22 mouse cellular contexts compared by ENCODE assay signal in genomic region chr11:44861108-44861507, GRCm38 (mm10).
A peak's percentile ranks its signal among the peaks of the same experiment; 100 is the strongest.
DNase-seq lines count a peak whose midpoint lies in the region; ATAC-seq and TF ChIP-seq lines count a peak whose summit lies in the region.
"Had no signal": no experiment of that assay in that cellular context is flagged by ENCODE, and none has a peak within 500 bp of the region (broad histone marks: within the 10 kb centered on the region; RNA-seq: fewer than 3 reads in every experiment).

No protein-coding gene starts in this region.

- H3K79me2 ChIP-seq in CH12.LX (replicated peaks; ENCODE audit: control insufficient read depth, extremely low read depth, insufficient read depth, poor library complexity, severe bottlenecking), result peaks cover 9% of the 10 kb centered on the region; the same call in 1 of the 2 replicates

- TF ChIP-seq EP300 in CH12.LX (IDR thresholded peaks at IDR 0.05; ENCODE audit: low read length), result peak; percentile 99

- no peak overlapping the region for H3K4me3 ChIP-seq in CH12.LX (replicated peaks in 1 of 3; ENCODE audit: low read depth in 2 of 3, low read length in 2 of 3, poor library complexity in 1 of 3)
- no peak overlapping the region for H3K4me3 ChIP-seq in liver, embryonic 11.5 days (ENCODE audit: low read depth, low read length)

- no peaks in the 10 kb centered on the region for H3K9me3 ChIP-seq in CH12.LX (replicated peaks; ENCODE audit: low read length)
- H3K9me3 ChIP-seq in liver, embryonic 11.5 days (ENCODE audit: control insufficient read depth, low read length), result no peaks in the 10 kb centered on the region
- H3K9me3 ChIP-seq: G1E had no signal

- peaks cover 14 to 68% of the 10 kb centered on the region in 2 experiments for H3K4me1 ChIP-seq in CH12.LX (ENCODE audit: control insufficient read depth in 1 of 2, insufficient read depth in 2 of 2)
- H3K4me1 ChIP-seq in liver, embryonic 11.5 days (replicated peaks; ENCODE audit: control insufficient read depth, insufficient read depth, low read length), result no peaks in the 10 kb centered on the region

- no peak for TF ChIP-seq CTCF in CH12.LX (conservative IDR thresholded peaks at IDR 0.05 in 1 of 2, IDR thresholded peaks at IDR 0.05 in 1 of 2; ENCODE audit: low read depth in 2 of 2, low read length in 2 of 2)

- H3K27ac ChIP-seq in CH12.LX (ENCODE audit: insufficient read depth, low read depth), result peak overlapping the region; percentile 17; the same call in 1 of the 2 replicates
- H3K27ac ChIP-seq in liver, embryonic 11.5 days (ENCODE audit: low read depth, low read length), result no peak overlapping the region

- 84% methylated on average over 5 of the region's 5 CpGs for WGBS in liver, embryonic 11.5 days

- no peak overlapping the region for H3K9ac ChIP-seq in CH12.LX (ENCODE audit: insufficient read depth, low read depth)
- H3K9ac ChIP-seq in liver, embryonic 11.5 days (ENCODE audit: low read depth, low read length), result no peak overlapping the region

- TF ChIP-seq POLR2A in CH12.LX (IDR thresholded peaks at IDR 0.05; ENCODE audit: low read depth, low read length), result no peak

- peaks cover 0 to 45% of the 10 kb centered on the region in 2 experiments for H3K36me3 ChIP-seq in CH12.LX (replicated peaks in 1 of 2; ENCODE audit: control insufficient read depth in 1 of 2, insufficient read depth in 1 of 2, low read length in 1 of 2)
- H3K36me3 ChIP-seq in liver, embryonic 11.5 days (ENCODE audit: control insufficient read depth, insufficient read depth, low read length), result no peaks in the 10 kb centered on the region
- H3K36me3 ChIP-seq: G1E had no signal

- in situ Hi-C loops in CH12.LX (cut with MboI; ENCODE audit: low pct_ligation_motif_present, low pct_unique_long_range_greater_than_20kb, low sequenced_read_pairs), result no loop called here

- dilution Hi-C loops in CH12.LX (cut with MboI; ENCODE audit: extremely low pct_ligation_motif_present, extremely low pct_unique_long_range_greater_than_20kb, low sequenced_read_pairs), result no loop called here

- H3K27me3 ChIP-seq in CH12.LX (replicated peaks), result no peaks in the 10 kb centered on the region
- no peaks in the 10 kb centered on the region for H3K27me3 ChIP-seq in liver, embryonic 11.5 days (replicated peaks; ENCODE audit: control insufficient read depth, insufficient read depth, low read length)
- H3K27me3 ChIP-seq: Patski had no signal

- H3K4me2 ChIP-seq in CH12.LX (ENCODE audit: insufficient read depth, low read depth, poor library complexity, severe bottlenecking), result peak overlapping the region; percentile 81
- no peak overlapping the region for H3K4me2 ChIP-seq in liver, embryonic 11.5 days

- TF ChIP-seq RAD21 in CH12.LX (IDR thresholded peaks at IDR 0.05; ENCODE audit: low read depth, low read length), result peak; percentile 13

- DNase-seq in heart, adult 11 months, result peak; percentile 12
- DNase-seq in heart, postnatal 14 days, result no peak
- peak; percentile 67 for DNase-seq in A20 (ENCODE audit: low read depth, low spot score)
- DNase-seq in CH12.LX (ENCODE audit: extremely low read depth), result peak; percentile 87
- DNase-seq in liver, embryonic 11.5 days (ENCODE audit: low spot score), result no peak
- no peak for DNase-seq in frontal cortex, postnatal 25 days (ENCODE audit: low spot score in 2 of 2)
- DNase-seq: adrenal gland, adult 2 months; adrenal gland, adult 8-10 months; adrenal gland, postnatal 10 days; adrenal gland, postnatal 14 days; adrenal gland, postnatal 25 days; adrenal gland, postnatal 36 days; B cell, adult 2 months; cerebellum, adult 11 months; cerebellum, adult 11-12 months; cerebellum, adult 18-20 months; cerebellum, adult 2 months; cerebellum, adult 8-10 months had no signal

- no peak for ATAC-seq in liver, embryonic 11.5 days (replicated peaks; ENCODE audit: low FRiP score)
- ATAC-seq: activated CD4-positive, CD25-positive, alpha-beta regulatory T cell, adult 4 months; CD4-positive, CD25-positive, alpha-beta regulatory T cell, adult 4 months; Patski had no signal

- intact Hi-C loops in heart, postnatal 14 days (cut with DNase I), result no loop called here

TF ChIP-seq in CH12.LX, 34 proteins besides CTCF, POLR2A, EP300 and RAD21:
- TF ChIP-seq E2F4 (IDR thresholded peaks at IDR 0.05; ENCODE audit: insufficient replicate concordance, low read depth, low read length), result no peak
- TF ChIP-seq GABPA (IDR thresholded peaks at IDR 0.05; ENCODE audit: insufficient replicate concordance, low read depth, low read length), result no peak
- TF ChIP-seq MXI1 (IDR thresholded peaks at IDR 0.05; ENCODE audit: low read depth, low read length), result peak; percentile 50; the same call in 1 of the 2 replicates
- TF ChIP-seq PAX5 (IDR thresholded peaks at IDR 0.05; ENCODE audit: low read length), result no peak
- peak; percentile 94 for TF ChIP-seq MEF2A (IDR thresholded peaks at IDR 0.05; ENCODE audit: borderline replicate concordance, low read depth, low read length)
- peak; percentile 85 for TF ChIP-seq TCF12 (IDR thresholded peaks at IDR 0.05; ENCODE audit: low read depth, low read length)
- no peak for TF ChIP-seq POLR2AphosphoS2 (IDR thresholded peaks at IDR 0.05; ENCODE audit: low read depth, low read length)
- TF ChIP-seq ZMIZ1 (IDR thresholded peaks at IDR 0.05; ENCODE audit: low read depth, low read length), result no peak
- no peak for TF ChIP-seq ZNF384 (IDR thresholded peaks at IDR 0.05; ENCODE audit: low read depth, low read length)
- TF ChIP-seq ZKSCAN1 (IDR thresholded peaks at IDR 0.05; ENCODE audit: borderline replicate concordance, low read depth, low read length), result no peak
- peak; percentile 87 for TF ChIP-seq ETS1 (conservative IDR thresholded peaks at IDR 0.05; ENCODE audit: low read depth, low read length)
- TF ChIP-seq NRF1 (IDR thresholded peaks at IDR 0.05; ENCODE audit: low read depth, low read length), result no peak
- peak; percentile 55; the same call in 1 of the 2 replicates for TF ChIP-seq MAZ (IDR thresholded peaks at IDR 0.05; ENCODE audit: low read depth, low read length)
- peak; percentile 100 for TF ChIP-seq JUND (conservative IDR thresholded peaks at IDR 0.05; ENCODE audit: low read depth, low read length)
- TF ChIP-seq USF1 (IDR thresholded peaks at IDR 0.05; ENCODE audit: low read depth, low read length), result no peak
- TF ChIP-seq MYC (IDR thresholded peaks at IDR 0.05; ENCODE audit: low read depth, low read length), result peak; percentile 75
- TF ChIP-seq BHLHE40 (IDR thresholded peaks at IDR 0.05; ENCODE audit: low read depth, low read length), result peak; percentile 84
- peak; percentile 70; the same call in 1 of the 2 replicates for TF ChIP-seq CHD2 (IDR thresholded peaks at IDR 0.05; ENCODE audit: low read length)
- peak; percentile 90 for TF ChIP-seq MAFK (IDR thresholded peaks at IDR 0.05; ENCODE audit: insufficient replicate concordance, low read length)
- 0 out of 2 replicates have a peak, but pooled peaks have one; percentile 49 for TF ChIP-seq TBP (conservative IDR thresholded peaks at IDR 0.05; ENCODE audit: low read depth, low read length)
- peak; percentile 100 for TF ChIP-seq IRF4 (IDR thresholded peaks at IDR 0.05; ENCODE audit: low read depth, low read length)
- TF ChIP-seq JUN (IDR thresholded peaks at IDR 0.05; ENCODE audit: insufficient read depth, low read depth, low read length), result peak; percentile 98
- TF ChIP-seq ELF1 (IDR thresholded peaks at IDR 0.05; ENCODE audit: low read depth, low read length), result 0 out of 2 replicates have a peak, but pooled peaks have one; percentile 6
- peak; percentile 87 for TF ChIP-seq SIN3A (IDR thresholded peaks at IDR 0.05; ENCODE audit: low read length)
- TF ChIP-seq RCOR1 (conservative IDR thresholded peaks at IDR 0.05; ENCODE audit: low read depth, low read length), result peak; percentile 95

Comparison
In these comparisons a context has a peak if more than half of its experiments do, and no peak if none do; other contexts are left out.
1. DNase-seq: peak in heart, adult 11 months (single experiment), A20 (single experiment) and CH12.LX (single experiment); none in heart, postnatal 14 days (0 of 2), liver, embryonic 11.5 days (single experiment) and frontal cortex, postnatal 25 days (0 of 2).